Mouse (Mus musculus) hindbrain, embryonic 14.5 days (tissue): Measurements from ENCODE around the gene Sox2. TPM values are rescaled to one million over a fixed set of nuclear protein-coding genes. Genes with fewer than 3 reads are reported as not detected.

Experiments
- ATAC-seq: fragments of 200-750 bp; cut with Nextera tagmentation; 2 replicates; pipeline ENCODE4 v1.8.0; 2017; ENCODE audit warnings: moderate number of reproducible peaks, mild to moderate bottlenecking, moderate TSS enrichment, moderate library complexity; ENCODE audit not compliant: low FRiP score
- DNase-seq: peaks from one replicate; pipeline ENCODE4 v3.0.0-alpha.2; 2015; ENCODE audit warnings: low spot score
- H3K27ac ChIP-seq: fragments of 300-500 bp; sonication (generic); 2 replicates; pipeline ENCODE4 v1.5.1; 2014; ENCODE audit warnings: mild to moderate bottlenecking, moderate library complexity
- H3K27me3 ChIP-seq: fragments of 300-500 bp; sonication (generic); 2 replicates; pipeline ENCODE4 v1.6.1; 2014; ENCODE audit warnings: mild to moderate bottlenecking, low read length, mixed read lengths; ENCODE audit not compliant: control insufficient read depth, insufficient read depth
- H3K36me3 ChIP-seq: fragments of 300-500 bp; sonication (generic); replicated peaks from 2 replicates; pipeline ENCODE4 v1.6.1; 2014; ENCODE audit not compliant: control insufficient read depth, insufficient read depth
- H3K4me1 ChIP-seq: fragments of 300-500 bp; sonication (generic); replicated peaks from 2 replicates; pipeline ENCODE4 v1.6.1; 2014; ENCODE audit warnings: antibody characterized with exemption, low read length, mixed read lengths; ENCODE audit not compliant: control insufficient read depth, insufficient read depth
- H3K4me2 ChIP-seq: fragments of 300-500 bp; sonication (generic); replicated peaks from 2 replicates; pipeline ENCODE4 v1.6.1; 2014; ENCODE audit warnings: mild to moderate bottlenecking, moderate library complexity
- H3K4me3 ChIP-seq: fragments of 300-500 bp; sonication (generic); replicated peaks from 2 replicates; pipeline ENCODE4 v1.5.1; 2014; ENCODE audit warnings: mild to moderate bottlenecking, low read length
- H3K9ac ChIP-seq: fragments of 300-500 bp; sonication (generic); 2 replicates; pipeline ENCODE4 v1.6.1; 2014
- H3K9me3 ChIP-seq: fragments of 300-500 bp; sonication (generic); 2 replicates; pipeline ENCODE4 v1.6.1; 2016; ENCODE audit warnings: low read length; ENCODE audit not compliant: control insufficient read depth
- WGBS: fragments of 180-500 bp; shearing (Covaris S2); extraction: QIAGEN DNeasy Blood & Tissue Kit; methylation state at CpG from one replicate; pipeline ENCODE4 v1.1.7; 2014; 5-methylcytosine and 5-hydroxymethylcytosine counted together
- polyA plus RNA-seq: library from polyadenylated mRNA; unstranded; fragments of >200 nt; fragmentation: Nextera tagmentation; extraction: Ambion mirVana; gene quantifications from 2 replicates; pipeline ENCODE4 v1.2.1, GENCODE M21; 2014

Gene Sox2
- polyA plus RNA-seq, 1 experiment from 2014 or later = 19.8 TPM

GRCm38 (mm10) chr3:34662008-34662711 lies 12.0 kb downstream of the Sox2 start:
- peak overlapping the region; percentile 29 for H3K4me3 ChIP-seq
- peak overlapping the region; percentile 90 for H3K27ac ChIP-seq
- H3K4me1 ChIP-seq = peaks cover 5% of the 10 kb centered on the region
- 3% methylated on average over 15 of the region's 15 CpGs for WGBS
- DNase-seq (peak; percentile 44), ATAC-seq (no peak)
- no peaks in the 10 kb centered on the region for H3K36me3 ChIP-seq
- peak overlapping the region; percentile 61 for H3K9ac ChIP-seq
- peaks cover 62% of the 10 kb centered on the region for H3K27me3 ChIP-seq
- H3K4me2 ChIP-seq = peak overlapping the region; percentile 69
- H3K9me3 ChIP-seq = no peaks in the 10 kb centered on the region

- DNase-seq = no peak
- Histone ChIP-seq H3K9ac (peak overlapping the region; percentile 61), H3K4me2 (peak overlapping the region; percentile 69), H3K4me1 (peaks cover 5% of the 10 kb centered on the region), H3K4me3 (peak overlapping the region; percentile 29), H3K9me3 (no peaks in the 10 kb centered on the region), H3K27ac (peak overlapping the region; percentile 90), H3K27me3 (peaks cover 59% of the 10 kb centered on the region), H3K36me3 (no peaks in the 10 kb centered on the region)
- no peak for ATAC-seq
- under 1% methylated on average over 53 of the region's 53 CpGs for WGBS
These were observed 12.8 kb downstream of the Sox2 start for GRCm38 (mm10) chr3:34662712-34663655.

- ATAC-seq (peak; percentile 50; the same call in 1 of the 2 replicates), DNase-seq (peak; percentile 69)
- peaks cover 56% of the 10 kb centered on the region for H3K27me3 ChIP-seq
- no peaks in the 10 kb centered on the region for H3K36me3 ChIP-seq
- H3K9me3 ChIP-seq = no peaks in the 10 kb centered on the region
- H3K27ac ChIP-seq = peak overlapping the region; percentile 90
- peaks cover 5% of the 10 kb centered on the region for H3K4me1 ChIP-seq
- H3K4me2 ChIP-seq = peak overlapping the region; percentile 69
- H3K4me3 ChIP-seq = peak overlapping the region; percentile 29
- under 1% methylated on average over 58 of the region's 58 CpGs for WGBS
- peak overlapping the region; percentile 61 for H3K9ac ChIP-seq
These were observed 13.8 kb downstream of the Sox2 start for GRCm38 (mm10) chr3:34663701-34664635.

GRCm38 (mm10) chr3:34664636-34665531 lies 14.7 kb downstream of the Sox2 start:
- H3K36me3 ChIP-seq = no peaks in the 10 kb centered on the region
- H3K4me3 ChIP-seq = peak overlapping the region; percentile 29
- peak overlapping the region; percentile 90 for H3K27ac ChIP-seq
- H3K9ac ChIP-seq = peak overlapping the region; percentile 61
- peak overlapping the region; percentile 69 for H3K4me2 ChIP-seq
- no peaks in the 10 kb centered on the region for H3K9me3 ChIP-seq
- DNase-seq = no peak
- H3K4me1 ChIP-seq = peaks cover 5% of the 10 kb centered on the region
- ATAC-seq = no peak
- H3K27me3 ChIP-seq = peaks cover 56% of the 10 kb centered on the region
- WGBS = 1% methylated on average over 31 of the region's 31 CpGs

- Histone ChIP-seq H3K4me3 (no peak overlapping the region), H3K27me3 (peaks cover 56% of the 10 kb centered on the region), H3K4me2 (peak overlapping the region; percentile 69), H3K9me3 (no peaks in the 10 kb centered on the region), H3K4me1 (peaks cover 5% of the 10 kb centered on the region), H3K27ac (peak overlapping the region; percentile 90), H3K9ac (peak overlapping the region; percentile 61; the same call in 1 of the 2 replicates), H3K36me3 (no peaks in the 10 kb centered on the region)
- 6% methylated on average over 10 of the region's 10 CpGs for WGBS
- ATAC-seq (peak; percentile 35; the same call in 1 of the 2 replicates), DNase-seq (no peak)
These were observed 15.8 kb downstream of the Sox2 start for GRCm38 (mm10) chr3:34665751-34666665.

- Histone ChIP-seq H3K4me1 (peaks cover 5% of the 10 kb centered on the region), H3K4me2 (no peak overlapping the region), H3K27ac (peak overlapping the region; percentile 90), H3K36me3 (no peaks in the 10 kb centered on the region), H3K9me3 (no peaks in the 10 kb centered on the region), H3K27me3 (peaks cover 62% of the 10 kb centered on the region), H3K9ac (no peak overlapping the region), H3K4me3 (no peak overlapping the region)
- WGBS = 18% methylated on average over 2 of the region's 2 CpGs
- no peak for DNase-seq
- ATAC-seq = no peak
These were observed 17.0 kb downstream of the Sox2 start for GRCm38 (mm10) chr3:34667180-34667579.

GRCm38 (mm10) chr3:34667881-34668817 lies 17.9 kb downstream of the Sox2 start:
- Histone ChIP-seq H3K9me3 (no peaks in the 10 kb centered on the region), H3K4me1 (peaks cover 5% of the 10 kb centered on the region), H3K36me3 (no peaks in the 10 kb centered on the region), H3K9ac (no peak overlapping the region), H3K4me3 (no peak overlapping the region), H3K27ac (peak overlapping the region; percentile 58), H3K4me2 (peak overlapping the region; percentile 13; the same call in 1 of the 2 replicates), H3K27me3 (peaks cover 57% of the 10 kb centered on the region)
- 3% methylated on average over 18 of the region's 18 CpGs for WGBS
- DNase-seq (no peak), ATAC-seq (no peak)
